Mouse (Mus musculus) MEL (cell line): ENCODE results near the gene Itih4. TPM values are rescaled to one million over a fixed set of nuclear protein-coding genes. Genes with fewer than 3 reads are reported as not detected.

ENCODE experiments used
- DNase-seq: peaks from one replicate; pipeline ENCODE4 v3.0.0; 2011; ENCODE audit warnings: low read depth, low spot score
- H3K27ac ChIP-seq: 2 replicates; pipeline ENCODE4 v1.5.1; 2012; ENCODE audit warnings: low read depth, mild to moderate bottlenecking, control low read depth, low read length, moderate library complexity; ENCODE audit not compliant: control insufficient read depth
- H3K27me3 ChIP-seq, 2 experiments: fragments of 150-350 bp in 1 of 2; sonication (generic) in 1 of 2; 2 replicates each; pipeline ENCODE4 v1.6.1; 2012; ENCODE audit warnings: low read length in 2 of 2, mild to moderate bottlenecking in 2 of 2, improper control_type of control experiment in 1 of 2, moderate library complexity in 1 of 2; ENCODE audit not compliant: insufficient read depth in 2 of 2, control insufficient read depth in 1 of 2
- H3K36me3 ChIP-seq, 2 experiments: 2 replicates each; pipeline ENCODE4 v1.6.1; 2012 to 2014; ENCODE audit warnings: low read length in 2 of 2, improper control_type of control experiment in 1 of 2, inconsistent platforms in 1 of 2, mild to moderate bottlenecking in 1 of 2; ENCODE audit not compliant: insufficient read depth in 2 of 2, control insufficient read depth in 1 of 2
- H3K4me1 ChIP-seq, 2 experiments: fragments of 150-350 bp in 1 of 2; sonication (generic) in 1 of 2; 2 replicates each; pipeline ENCODE4 v1.6.1; 2012; ENCODE audit warnings: low read length in 2 of 2, improper control_type of control experiment in 1 of 2, mild to moderate bottlenecking in 1 of 2; ENCODE audit not compliant: insufficient read depth in 2 of 2, control insufficient read depth in 1 of 2
- H3K4me3 ChIP-seq, 2 experiments: fragments of 150-350 bp in 1 of 2; sonication (generic) in 1 of 2; 2 replicates each; pipeline ENCODE4 v1.5.1; 2012; ENCODE audit warnings: low read depth in 2 of 2, low read length in 2 of 2, mild to moderate bottlenecking in 2 of 2, moderate library complexity in 2 of 2, control low read depth in 1 of 2, improper control_type of control experiment in 1 of 2; ENCODE audit not compliant: control insufficient read depth in 1 of 2, insufficient read depth in 1 of 2
- H3K79me2 ChIP-seq: 2 replicates; pipeline ENCODE4 v1.6.1; 2012; ENCODE audit warnings: mild to moderate bottlenecking, low read length, moderate library complexity; ENCODE audit not compliant: control insufficient read depth, poor library complexity, insufficient read depth
- H3K9ac ChIP-seq: 2 replicates; pipeline ENCODE4 v1.6.1; 2012; ENCODE audit warnings: low read depth, mild to moderate bottlenecking, control low read depth, low read length, moderate library complexity; ENCODE audit not compliant: control insufficient read depth, poor library complexity, severe bottlenecking
- H3K9me3 ChIP-seq: fragments of 150-350 bp; sonication (generic); replicated peaks from 2 replicates; pipeline ENCODE4 v1.6.1; 2012; ENCODE audit warnings: mild to moderate bottlenecking, low read length, improper control_type of control experiment, moderate library complexity; ENCODE audit not compliant: insufficient read depth
- BHLHE40 ChIP-seq: IDR thresholded peaks from 2 replicates; pipeline ENCODE4 v1.6.1; 2012; ENCODE audit warnings: low read depth, mild to moderate bottlenecking, inconsistent platforms, low read length, improper control_type of control experiment, borderline replicate concordance
- CHD1 ChIP-seq: IDR thresholded peaks from 2 replicates; pipeline ENCODE4 v1.6.1; 2012; ENCODE audit warnings: low read depth, mild to moderate bottlenecking, inconsistent platforms, low read length, improper control_type of control experiment
- CHD2 ChIP-seq: IDR thresholded peaks from 2 replicates; pipeline ENCODE4 v1.6.1; 2011; ENCODE audit warnings: low read length, improper control_type of control experiment
- CTCF ChIP-seq, 3 experiments: IDR thresholded peaks in 2 of 3; conservative IDR thresholded peaks in 1 of 3; 2 replicates each; pipeline ENCODE4 v1.5.1; 2011 to 2012; ENCODE audit warnings: low read length in 3 of 3, low read depth in 2 of 3, mild to moderate bottlenecking in 2 of 3, improper control_type of control experiment in 1 of 3, inconsistent platforms in 1 of 3, mixed read lengths in 1 of 3, moderate library complexity in 1 of 3; ENCODE audit not compliant: control insufficient read depth in 1 of 3, insufficient read depth in 1 of 3, poor library complexity in 1 of 3, severe bottlenecking in 1 of 3
- E2F4 ChIP-seq: IDR thresholded peaks from 2 replicates; pipeline ENCODE4 v1.6.1; 2011; ENCODE audit warnings: low read depth, low read length, improper control_type of control experiment, borderline replicate concordance
- ELF1 ChIP-seq: IDR thresholded peaks from 2 replicates; pipeline ENCODE4 v1.6.1; 2014; ENCODE audit warnings: low read depth, mild to moderate bottlenecking, inconsistent platforms, low read length, improper control_type of control experiment, moderate library complexity
- EP300 ChIP-seq, 2 experiments: IDR thresholded peaks; 2 replicates each; pipeline ENCODE4 v1.6.1; 2011; ENCODE audit warnings: improper control_type of control experiment in 2 of 2, low read length in 2 of 2, low read depth in 1 of 2, mild to moderate bottlenecking in 1 of 2
- ETS1 ChIP-seq: IDR thresholded peaks from 2 replicates; pipeline ENCODE4 v1.6.1; 2012; ENCODE audit warnings: low read depth, mild to moderate bottlenecking, inconsistent platforms, low read length, improper control_type of control experiment, moderate library complexity
- GABPA ChIP-seq: IDR thresholded peaks from 2 replicates; pipeline ENCODE4 v1.6.1; 2012; ENCODE audit warnings: low read depth, mild to moderate bottlenecking, inconsistent platforms, low read length, improper control_type of control experiment, moderate library complexity
- HCFC1 ChIP-seq: IDR thresholded peaks from 2 replicates; pipeline ENCODE4 v1.6.1; 2012; ENCODE audit warnings: low read depth, mild to moderate bottlenecking, inconsistent platforms, low read length, improper control_type of control experiment, moderate library complexity
- JUND ChIP-seq: IDR thresholded peaks from 2 replicates; pipeline ENCODE4 v1.6.1; 2011; ENCODE audit warnings: low read depth, mild to moderate bottlenecking, improper control_type of control experiment, low read length
- KAT2A ChIP-seq: conservative IDR thresholded peaks from 2 replicates; pipeline ENCODE4 v1.6.1; 2012; ENCODE audit warnings: low read depth, low read length, improper control_type of control experiment, inconsistent platforms
- MAFK ChIP-seq: IDR thresholded peaks from 2 replicates; pipeline ENCODE4 v1.6.1; 2011; ENCODE audit warnings: low read depth, mild to moderate bottlenecking, low read length, improper control_type of control experiment, borderline replicate concordance
- MAX ChIP-seq: IDR thresholded peaks from 2 replicates; pipeline ENCODE4 v1.6.1; 2011; ENCODE audit warnings: low read length, improper control_type of control experiment
- MEF2A ChIP-seq: IDR thresholded peaks from 2 replicates; pipeline ENCODE4 v1.6.1; 2014; ENCODE audit warnings: low read depth, mild to moderate bottlenecking, inconsistent platforms, low read length, improper control_type of control experiment; ENCODE audit not compliant: poor library complexity, insufficient replicate concordance, severe bottlenecking; ENCODE audit errors: extremely low read depth
- MYC ChIP-seq: IDR thresholded peaks from 2 replicates; pipeline ENCODE4 v1.6.1; 2011; ENCODE audit warnings: low read depth, mild to moderate bottlenecking, low read length, improper control_type of control experiment, moderate library complexity
- POLR2A ChIP-seq, 2 experiments: IDR thresholded peaks; 2 replicates each; pipeline ENCODE4 v1.6.1; 2011 to 2012; ENCODE audit warnings: low read length in 2 of 2, mild to moderate bottlenecking in 2 of 2, control low read depth in 1 of 2, improper control_type of control experiment in 1 of 2, low read depth in 1 of 2, moderate library complexity in 1 of 2; ENCODE audit not compliant: control insufficient read depth in 1 of 2, insufficient read depth in 1 of 2, poor library complexity in 1 of 2
- POLR2AphosphoS2 ChIP-seq: IDR thresholded peaks from 2 replicates; pipeline ENCODE4 v1.6.1; 2011; ENCODE audit warnings: low read length, improper control_type of control experiment
- RAD21 ChIP-seq: IDR thresholded peaks from 2 replicates; pipeline ENCODE4 v1.6.1; 2011; ENCODE audit warnings: mild to moderate bottlenecking, low read depth, low read length, improper control_type of control experiment
- RCOR1 ChIP-seq: IDR thresholded peaks from 2 replicates; pipeline ENCODE4 v1.6.1; 2012; ENCODE audit warnings: low read depth, mild to moderate bottlenecking, inconsistent platforms, low read length, improper control_type of control experiment
- SIN3A ChIP-seq: IDR thresholded peaks from 2 replicates; pipeline ENCODE4 v1.6.1; 2012; ENCODE audit warnings: low read length, improper control_type of control experiment, inconsistent platforms
- SMC3 ChIP-seq: IDR thresholded peaks from 2 replicates; pipeline ENCODE4 v1.6.1; 2011; ENCODE audit warnings: low read depth, low read length, improper control_type of control experiment
- TAL1 ChIP-seq: IDR thresholded peaks from 2 replicates; pipeline ENCODE4 v1.6.1; 2012; ENCODE audit warnings: mild to moderate bottlenecking, inconsistent platforms, low read length, moderate library complexity, mixed read lengths
- TBP ChIP-seq: IDR thresholded peaks from 2 replicates; pipeline ENCODE4 v1.8.0; 2011; ENCODE audit warnings: low read depth, low read length, improper control_type of control experiment
- TCF12 ChIP-seq: IDR thresholded peaks from 2 replicates; pipeline ENCODE4 v1.6.1; 2014; ENCODE audit warnings: low read depth, mild to moderate bottlenecking, inconsistent platforms, low read length, improper control_type of control experiment, moderate library complexity
- UBTF ChIP-seq: IDR thresholded peaks from 2 replicates; pipeline ENCODE4 v1.6.1; 2012; ENCODE audit warnings: low read depth, mild to moderate bottlenecking, inconsistent platforms, low read length, improper control_type of control experiment, moderate library complexity, borderline replicate concordance; ENCODE audit not compliant: insufficient read depth
- USF1 ChIP-seq: IDR thresholded peaks from 2 replicates; pipeline ENCODE4 v1.6.1; 2014; ENCODE audit warnings: low read depth, mild to moderate bottlenecking, inconsistent platforms, low read length, improper control_type of control experiment, moderate library complexity
- USF2 ChIP-seq, 2 experiments: IDR thresholded peaks; 2 replicates each; pipeline ENCODE4 v1.6.1; 2011 to 2012; ENCODE audit warnings: improper control_type of control experiment in 2 of 2, low read length in 2 of 2, borderline replicate concordance in 1 of 2, inconsistent platforms in 1 of 2, low read depth in 1 of 2, mild to moderate bottlenecking in 1 of 2; ENCODE audit not compliant: insufficient read depth in 1 of 2
- ZKSCAN1 ChIP-seq: IDR thresholded peaks from 2 replicates; pipeline ENCODE4 v1.6.1; 2012; ENCODE audit warnings: low read depth, mild to moderate bottlenecking, inconsistent platforms, low read length, improper control_type of control experiment, moderate library complexity
- ZMIZ1 ChIP-seq: IDR thresholded peaks from 2 replicates; pipeline ENCODE4 v1.6.1; 2012; ENCODE audit warnings: low read depth, mild to moderate bottlenecking, inconsistent platforms, low read length, improper control_type of control experiment, moderate library complexity
- polyA plus RNA-seq, 2 experiments: library from polyadenylated mRNA; stranded (reverse) in 1 of 2; unstranded in 1 of 2; fragments of >175 nt in 1 of 2; fragments of >200 nt in 1 of 2; gene quantifications; 2 replicates each; pipeline versions ENCODE4 v1.2.1 to v1.2.4; 2012; ENCODE audit warnings: low replicate concordance in 2 of 2, low read depth in 1 of 2; ENCODE audit not compliant: insufficient read length in 2 of 2, insufficient read depth in 1 of 2, missing spikeins in 1 of 2
- total RNA-seq: library from RNA; depleted of rRNA; stranded (reverse); fragments of 300-350 nt; gene quantifications from 2 replicates; pipeline ENCODE4 v1.2.3, GENCODE M21; 2012

Itih4 gene
- total and polyA plus RNA-seq, 3 experiments, result not detected

GRCm38 (mm10) chr14:30906001-30906400, 19.7 kb downstream of the Itih4 start:
- Histone ChIP-seq H3K36me3 (peaks cover 0 to 9% of the 10 kb centered on the region in 2 experiments; a peak in 2 of 4 replicates), H3K9me3 (no peaks in the 10 kb centered on the region), H3K27me3 (no peaks in the 10 kb centered on the region), H3K4me3 (no peak overlapping the region), H3K27ac (no peak overlapping the region), H3K79me2 (no peaks in the 10 kb centered on the region), H3K9ac (no peak overlapping the region), H3K4me1 (peaks cover 3 to 21% of the 10 kb centered on the region in 2 experiments)
- DNase-seq, result no peak
- no peak for TF ChIP-seq SIN3A
- TF ChIP-seq UBTF, result no peak
- no peak for TF ChIP-seq MAX
- TF ChIP-seq TCF12, result no peak
- TF ChIP-seq ZKSCAN1, result no peak
- no peak for TF ChIP-seq TBP
- TF ChIP-seq GABPA, result no peak
- TF ChIP-seq ETS1, result no peak

- H3K27ac ChIP-seq, result peak overlapping the region; percentile 34
- peak overlapping the region; percentile 37; the same call in 1 of the 2 replicates for H3K9ac ChIP-seq
- H3K27me3 ChIP-seq, result no peaks in the 10 kb centered on the region
- no peaks in the 10 kb centered on the region for H3K79me2 ChIP-seq
- H3K4me1 ChIP-seq, result peaks cover 3 to 21% of the 10 kb centered on the region in 2 experiments
- no peak overlapping the region; a peak in 1 of 4 replicates for H3K4me3 ChIP-seq
- no peaks in the 10 kb centered on the region for H3K9me3 ChIP-seq
- peaks cover 0 to 9% of the 10 kb centered on the region in 2 experiments; a peak in 2 of 4 replicates for H3K36me3 ChIP-seq
- peak; percentile 89 for DNase-seq
- no peak for TF ChIP-seq ZKSCAN1
- TF ChIP-seq E2F4, result no peak
- no peak for TF ChIP-seq USF2 (IDR thresholded peaks at IDR 0.05; ENCODE audit: borderline replicate concordance in 1 of 2, insufficient read depth in 1 of 2, low read depth in 1 of 2, low read length in 2 of 2)
- TF ChIP-seq RAD21, result no peak
- TF ChIP-seq MAX, result peak; percentile 36; the same call in 1 of the 2 replicates
- no peak for TF ChIP-seq RCOR1
- TF ChIP-seq JUND, result no peak
- TF ChIP-seq MAFK, result no peak
- TF ChIP-seq SMC3, result no peak
- TF ChIP-seq SIN3A, result no peak
- 0 out of 2 replicates have a peak, but pooled peaks have one; percentile 19 for TF ChIP-seq HCFC1
- TF ChIP-seq KAT2A, result no peak
- no peak for TF ChIP-seq TCF12
- peak in 1 of 2 experiments; percentile 79; a peak in 2 of 4 replicates for TF ChIP-seq POLR2A (IDR thresholded peaks at IDR 0.05; ENCODE audit: control insufficient read depth in 1 of 2, insufficient read depth in 1 of 2, low read depth in 1 of 2, low read length in 2 of 2, poor library complexity in 1 of 2)
- TF ChIP-seq CHD1, result no peak
- TF ChIP-seq MYC, result peak; percentile 69; the same call in 1 of the 2 replicates
- no peak for TF ChIP-seq ETS1
- TF ChIP-seq CTCF (IDR thresholded peaks at IDR 0.05 in 2 of 3, conservative IDR thresholded peaks at IDR 0.05 in 1 of 3; ENCODE audit: control insufficient read depth in 1 of 3, insufficient read depth in 1 of 3, low read depth in 2 of 3, low read length in 3 of 3, poor library complexity in 1 of 3, severe bottlenecking in 1 of 3), result no peak
- TF ChIP-seq BHLHE40, result no peak
- TF ChIP-seq ZMIZ1, result no peak
- TF ChIP-seq UBTF, result no peak
- no peak for TF ChIP-seq USF1
- TF ChIP-seq CHD2, result no peak
- TF ChIP-seq POLR2AphosphoS2, result no peak
- peak; percentile 80 for TF ChIP-seq TBP
- no peak for TF ChIP-seq MEF2A
- TF ChIP-seq ELF1, result peak; percentile 61; the same call in 1 of the 2 replicates
- TF ChIP-seq EP300 (IDR thresholded peaks at IDR 0.05; ENCODE audit: low read depth in 1 of 2, low read length in 2 of 2), result no peak
- TF ChIP-seq TAL1, result no peak
Measured at GRCm38 (mm10) chr14:30907814-30908265, 21.6 kb downstream of the Itih4 start.
